Comparison of ENCODE assay signal across 19 mouse cellular contexts in the genomic region with DNA sequence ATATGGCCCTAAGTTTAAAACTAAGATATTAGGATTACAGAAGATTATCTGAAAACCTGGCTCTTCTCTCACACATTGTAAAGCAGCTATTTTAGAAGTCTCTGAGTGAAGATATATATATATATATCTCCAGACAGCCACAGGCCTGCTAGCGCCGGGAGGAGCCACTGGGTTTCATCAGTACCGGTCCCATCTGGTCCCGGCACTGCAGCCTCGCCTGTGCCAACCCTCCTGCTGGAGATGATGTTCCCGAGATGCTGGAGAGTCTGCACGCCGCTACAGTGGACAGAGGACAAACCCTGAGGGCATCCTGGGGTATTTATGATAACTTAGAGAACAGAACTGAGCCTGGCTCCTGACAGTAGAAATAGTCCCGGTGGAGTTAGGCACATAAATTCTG. TPM values are rescaled to one million over a fixed set of nuclear protein-coding genes. Genes with fewer than 3 reads are reported as not detected.
"Had no signal": no experiment of that assay in that cellular context is flagged by ENCODE, and none has a peak within 500 bp of the region (broad histone marks: within the 10 kb centered on the region; RNA-seq: fewer than 3 reads in every experiment).

No protein-coding gene starts in this region.

- H3K27ac ChIP-seq: limb, embryonic 12.5 days; liver, embryonic 13.5 days; lung, embryonic 15.5 days; macrophage; midbrain, embryonic 15.5 days; neural tube, embryonic 12.5 days had no signal

- DNase-seq: kidney, adult 2 months; kidney, postnatal 25 days; liver; liver, embryonic 13.5 days; liver, postnatal 0 days; lung, postnatal 14 days; retina, postnatal 1 day; thymus, postnatal 4 days had no signal

- H3K4me3 ChIP-seq: limb, embryonic 12.5 days; liver, embryonic 13.5 days; lung, embryonic 15.5 days; megakaryocyte, embryonic 14.5 days; midbrain, embryonic 15.5 days; neural tube, embryonic 12.5 days had no signal

RNA-seq across cellular contexts. Expression of a gene that starts 23.5 kb away (rescaled TPM):
- total RNA-seq: layer of hippocampus, adult 18-20 months; layer of hippocampus, postnatal 10 days; left cerebral cortex, adult 8-10 months; monocyte, adult 5-6 weeks; neutrophil, adult 5-6 weeks had no signal
